Mouse (Mus musculus): ENCODE measurements around the gene Cyp2a4.
"Not testable (repeated sequence)": the region's sequence is repeated elsewhere in the genome, so short reads cannot be mapped to it uniquely, and the experiment has no call there.

The Cyp2a4 gene

DNA sequence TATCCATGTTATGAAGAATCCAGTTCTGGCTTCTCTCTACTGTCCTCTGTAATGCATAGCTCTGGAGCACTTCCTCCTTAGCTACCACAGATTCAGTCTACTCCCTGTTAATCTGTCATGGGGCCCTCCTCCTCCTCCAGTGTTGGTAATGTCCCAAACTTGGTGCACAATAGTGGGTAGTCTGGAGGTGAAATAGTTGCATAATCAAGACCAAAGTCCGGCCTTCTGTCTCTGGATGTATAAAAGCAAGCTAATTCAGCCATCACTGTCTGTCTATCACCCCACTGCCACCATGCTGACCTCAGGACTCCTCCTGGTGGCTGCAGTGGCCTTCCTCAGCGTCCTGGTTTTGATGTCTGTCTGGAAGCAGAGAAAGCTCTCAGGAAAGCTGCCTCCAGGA is at the start of gene Cyp2a4:
TSS of gene Cyp2a4 (plus strand) at position 244 of the 400 bp plus-strand sequence.
- DNase-seq (ENCODE audit: low read depth in 1 of 2, low spot score in 2 of 2), result not testable (repeated sequence)

DNA sequence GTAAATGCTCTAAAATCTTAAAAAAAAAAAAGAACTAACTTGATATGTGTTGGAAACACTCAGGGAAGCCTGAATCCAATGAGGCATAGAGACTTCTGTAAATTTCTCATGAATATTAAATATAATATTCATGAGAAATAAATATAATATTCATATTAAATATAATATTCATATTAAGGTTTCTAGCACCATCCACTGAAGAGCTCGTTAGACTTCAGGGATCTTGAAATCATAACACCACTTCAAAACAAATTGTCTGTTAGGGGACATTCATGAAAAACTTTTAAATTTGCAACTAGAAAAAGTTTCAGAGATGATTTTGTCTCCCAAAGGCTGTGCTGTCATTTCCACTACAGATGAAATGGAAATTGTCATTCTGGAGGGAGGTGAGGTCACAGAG is 46.9 kb upstream of the Cyp2a4 start, which contains the start of gene Vmn1r184:
TSS of gene Vmn1r184 (plus strand) at position 301 of the 400 bp plus-strand sequence.
- not testable (repeated sequence) for DNase-seq (ENCODE audit: low read depth in 1 of 2, low spot score in 2 of 2)

DNA sequence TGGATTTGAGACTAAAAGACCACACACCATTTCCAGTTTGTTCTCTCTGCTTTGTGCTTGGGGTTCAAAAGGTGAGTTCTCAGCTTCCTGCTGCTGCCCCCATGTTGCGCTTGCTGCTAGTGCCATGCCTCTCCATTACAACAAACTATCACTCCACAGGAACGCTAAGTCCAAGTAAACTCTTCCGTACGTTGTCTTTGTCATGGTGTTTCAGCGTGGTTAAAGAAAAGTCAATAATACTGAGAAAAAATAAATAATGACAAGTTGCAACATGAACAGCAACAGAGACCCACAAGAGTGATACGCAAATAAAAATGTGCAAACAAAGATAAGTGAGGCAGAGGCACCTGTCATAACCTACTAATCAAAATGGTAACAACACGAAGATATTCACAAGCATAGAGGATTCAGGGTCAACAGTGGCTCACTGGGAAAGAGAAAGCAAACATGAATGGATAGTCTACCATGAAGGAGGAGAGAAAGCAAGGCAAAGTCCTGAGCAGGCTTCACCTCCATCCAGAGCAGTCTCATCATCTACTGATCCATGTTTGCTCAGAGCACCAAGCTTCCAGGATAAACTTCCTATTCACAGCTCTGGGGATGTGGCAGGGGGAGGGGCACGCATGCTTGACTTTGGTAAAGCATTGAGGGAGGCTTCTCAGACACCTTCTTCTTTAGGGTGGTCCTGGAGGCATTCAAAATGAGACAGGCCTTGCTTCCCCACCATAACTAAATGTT is 3.4 kb upstream of the Cyp2a4 start:
- not testable (repeated sequence) for DNase-seq (ENCODE audit: low read depth in 1 of 2, low spot score in 2 of 2)

DNA sequence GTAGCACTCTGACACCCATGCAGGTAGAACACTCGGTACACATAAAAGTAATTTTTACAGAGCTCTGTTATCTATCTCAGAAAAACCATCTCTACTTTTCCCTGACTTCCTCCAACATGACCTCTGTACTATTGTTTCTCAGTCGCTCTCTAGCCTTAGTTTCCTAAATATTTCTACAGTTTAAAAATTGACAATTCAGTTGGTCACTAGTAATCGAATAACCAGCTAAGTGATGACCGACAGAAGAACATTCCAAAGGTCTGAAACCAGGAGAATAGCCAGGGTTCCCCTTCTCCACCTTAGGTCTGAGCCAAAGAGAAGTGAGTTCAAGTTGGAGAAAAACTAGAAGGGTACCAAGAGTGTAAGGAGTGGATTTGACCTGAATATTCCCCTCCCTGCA is 4.8 kb downstream of the Cyp2a4 start:
- DNase-seq (ENCODE audit: low read depth in 1 of 2, low spot score in 2 of 2), result not testable (repeated sequence)

DNA sequence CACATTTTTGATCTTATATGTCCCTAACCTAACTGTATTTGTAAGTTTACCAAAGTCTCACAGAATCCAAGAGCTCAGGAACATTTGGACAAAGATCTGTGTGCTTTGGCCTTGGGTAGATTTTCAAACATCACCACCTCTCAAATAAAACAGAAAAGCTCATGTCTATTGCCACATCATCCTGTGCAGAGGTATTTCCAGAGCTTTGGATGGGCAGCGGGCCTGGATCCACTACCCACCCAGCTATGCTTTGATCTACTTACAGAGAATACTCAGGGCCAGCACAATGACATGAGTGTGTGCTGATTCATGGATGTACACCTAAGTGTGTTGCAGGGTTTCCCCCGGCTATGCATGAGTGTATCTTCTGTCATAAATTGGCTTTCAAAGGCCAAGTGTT is 8.2 kb downstream of the Cyp2a4 start:
- not testable (repeated sequence) for DNase-seq (ENCODE audit: low read depth in 1 of 2, low spot score in 2 of 2)

DNA sequence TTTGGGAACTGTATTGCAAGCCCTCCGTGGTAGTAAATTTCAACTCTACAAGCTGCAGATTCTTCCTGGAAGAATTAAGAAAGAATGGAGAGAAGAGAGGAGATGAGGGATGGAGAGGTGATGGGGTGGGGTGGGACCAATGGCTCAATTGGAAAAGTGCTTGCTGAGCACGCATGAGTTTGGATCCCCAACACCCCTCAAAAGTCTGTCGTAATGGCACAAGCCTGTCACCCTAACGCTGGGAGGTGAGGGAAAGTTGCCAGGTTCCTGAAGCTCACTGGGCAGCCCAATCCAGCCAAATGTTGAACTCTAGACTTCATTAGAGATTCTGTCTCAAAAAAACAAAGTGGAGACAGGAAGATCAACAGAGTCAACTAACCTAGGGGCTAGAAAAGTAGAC is 8.8 kb downstream of the Cyp2a4 start:
- not testable (repeated sequence) for DNase-seq (ENCODE audit: low read depth in 1 of 2, low spot score in 2 of 2)

DNA sequence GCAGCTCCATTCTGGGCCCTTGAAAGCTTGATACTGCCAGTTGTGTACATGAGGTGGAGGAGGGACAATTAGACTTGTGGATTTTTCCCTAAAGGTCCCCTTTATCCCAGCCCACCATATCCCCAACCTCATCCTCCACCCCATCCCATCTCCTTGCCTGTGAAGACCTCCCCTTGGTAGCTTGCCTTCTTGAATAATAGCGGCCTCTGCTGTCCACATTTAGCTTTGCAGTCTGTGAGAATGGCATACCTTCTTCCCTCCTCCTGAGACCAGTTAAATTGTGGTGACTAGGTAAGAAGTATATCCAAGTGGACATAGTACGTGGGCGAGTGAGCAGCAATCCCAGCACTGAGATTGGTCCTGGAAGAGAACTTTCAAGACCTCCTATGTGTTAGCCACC is 13.4 kb downstream of the Cyp2a4 start:
- not testable (repeated sequence) for DNase-seq (ENCODE audit: low read depth in 1 of 2, low spot score in 2 of 2)

DNA sequence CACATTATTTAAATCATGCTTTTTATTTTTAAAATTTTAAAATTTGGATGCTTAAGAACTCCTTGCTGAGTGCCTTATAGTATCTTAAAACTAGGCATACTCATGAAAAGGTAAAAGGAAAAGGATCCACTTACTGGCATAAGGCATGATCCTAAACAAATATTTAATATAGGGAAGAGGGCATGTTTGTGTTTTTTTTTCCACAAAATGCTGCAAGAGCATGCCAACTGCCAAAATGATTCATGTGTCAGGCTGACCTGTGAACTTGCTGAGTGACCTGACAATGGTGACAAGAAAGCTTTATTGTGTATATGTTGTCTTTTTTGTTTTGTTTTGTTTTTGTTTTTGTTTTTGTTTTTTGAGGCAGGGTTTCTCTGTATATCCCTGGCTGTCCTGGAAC is 43.2 kb downstream of the Cyp2a4 start:
- DNase-seq (ENCODE audit: low read depth in 1 of 2, low spot score in 2 of 2), result not testable (repeated sequence)

DNA sequence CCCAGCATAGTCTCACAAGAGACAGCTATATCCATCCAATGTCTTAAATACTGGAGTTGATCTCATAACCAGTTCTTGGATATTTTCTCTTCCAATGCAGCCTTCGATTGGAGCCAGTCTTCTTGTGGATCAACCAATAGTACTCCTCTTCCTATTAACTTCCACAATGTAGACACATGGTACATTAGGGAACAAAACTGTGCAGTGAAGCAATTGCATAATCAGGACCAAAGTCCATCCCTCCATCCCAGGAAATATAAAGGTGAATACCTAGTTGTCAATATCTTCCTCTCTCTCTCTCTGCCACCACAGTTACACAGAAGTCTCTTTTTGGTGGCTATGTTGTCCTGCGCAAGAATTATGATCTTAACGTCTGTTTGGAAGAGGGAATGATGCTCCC is 45.3 kb downstream of the Cyp2a4 start:
- DNase-seq (ENCODE audit: low read depth in 1 of 2, low spot score in 2 of 2), result not testable (repeated sequence)

DNA sequence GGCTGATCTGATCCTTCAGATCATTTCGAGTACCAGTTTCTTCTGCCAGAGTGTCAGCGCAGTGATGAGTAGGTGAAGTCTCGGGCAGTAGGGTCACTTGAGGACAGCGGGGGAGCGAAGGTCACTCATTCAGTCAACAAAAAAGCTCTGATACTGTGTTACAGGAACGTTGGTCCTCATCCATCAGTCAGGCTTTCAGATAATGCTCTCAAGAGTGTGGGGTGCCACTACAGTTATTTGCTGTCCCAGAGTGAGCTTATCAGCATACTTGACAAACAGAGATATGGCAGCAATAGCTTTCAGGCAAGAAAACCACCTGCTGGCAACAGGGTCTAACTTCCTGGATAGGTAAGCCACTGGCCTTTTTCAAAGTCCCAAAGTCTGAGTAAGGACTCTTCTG is 49.8 kb downstream of the Cyp2a4 start:
- not testable (repeated sequence) for DNase-seq (ENCODE audit: low read depth in 1 of 2, low spot score in 2 of 2)

Measured in monocyte, adult 2 months (primary cell).